Mouse (Mus musculus): Measurements from ENCODE around the gene Mitf. TPM values are rescaled to one million over a fixed set of nuclear protein-coding genes. Genes with fewer than 3 reads are reported as not detected.

The Mitf gene
- polyA plus RNA-seq, 1 experiment from 2014 or later = 1.6 TPM

DNA sequence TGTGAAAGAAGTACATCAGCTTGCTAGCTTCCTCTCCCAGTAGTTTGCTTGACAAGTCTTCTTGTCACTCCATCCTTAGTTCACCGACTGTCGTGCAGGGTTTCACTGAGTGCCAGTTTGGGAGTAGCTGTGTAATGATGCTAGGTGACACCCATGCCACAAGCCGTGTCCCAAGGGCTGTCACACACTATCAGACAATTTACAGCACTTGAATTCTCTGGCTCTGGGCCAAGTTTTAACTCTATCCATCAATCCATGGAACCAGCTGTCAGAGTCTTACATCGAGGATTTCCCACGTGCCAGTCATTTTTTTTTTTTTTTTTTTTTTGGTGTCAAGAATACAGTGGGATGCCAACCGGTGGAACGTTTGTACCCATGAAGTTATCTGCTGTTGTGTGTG, 29.3 kb downstream of the Mitf start:
- H3K9ac ChIP-seq (ENCODE audit: low read depth, low read length) = no peak overlapping the region
- no peaks in the 10 kb centered on the region for H3K9me3 ChIP-seq (ENCODE audit: control insufficient read depth, low read length)
- H3K36me3 ChIP-seq (ENCODE audit: control insufficient read depth, insufficient read depth, low read length) = no peaks in the 10 kb centered on the region
- H3K27ac ChIP-seq (ENCODE audit: low read depth, low read length) = no peak overlapping the region
- no peak overlapping the region for H3K4me3 ChIP-seq (ENCODE audit: low read length)
- no peaks in the 10 kb centered on the region for H3K27me3 ChIP-seq (replicated peaks; ENCODE audit: control insufficient read depth, insufficient read depth, low read length)
- 64% methylated on average over 7 of the region's 7 CpGs for WGBS
- no peaks in the 10 kb centered on the region for H3K4me1 ChIP-seq (ENCODE audit: control insufficient read depth, insufficient read depth, low read depth, low read length)
- ATAC-seq = no peak
- H3K4me2 ChIP-seq (ENCODE audit: low read length) = no peak overlapping the region

DNA sequence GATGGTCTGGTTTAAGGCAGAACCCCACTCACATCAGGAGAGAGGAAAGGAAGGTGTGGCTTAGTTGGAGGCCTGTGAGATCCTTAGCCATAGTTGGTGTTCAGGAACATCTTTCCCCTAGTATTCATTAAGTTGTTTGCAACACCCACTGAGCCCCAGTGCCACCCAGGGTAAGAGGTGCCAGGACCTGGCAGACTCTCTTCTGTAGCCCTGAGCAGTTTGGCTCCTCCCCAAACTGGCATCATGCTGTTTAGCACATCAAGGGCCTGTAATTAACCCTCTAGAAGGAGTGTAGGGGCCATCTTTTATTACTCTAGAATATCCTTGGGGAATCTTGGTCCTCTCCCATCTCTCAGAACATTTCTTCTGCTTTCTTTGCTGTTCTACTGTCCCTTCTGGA, 30.9 kb downstream of the Mitf start:
- H3K27me3 ChIP-seq (replicated peaks; ENCODE audit: control insufficient read depth, insufficient read depth, low read length) = no peaks in the 10 kb centered on the region
- no peak overlapping the region for H3K4me3 ChIP-seq (ENCODE audit: low read length)
- no peaks in the 10 kb centered on the region for H3K4me1 ChIP-seq (ENCODE audit: control insufficient read depth, insufficient read depth, low read depth, low read length)
- H3K9me3 ChIP-seq (ENCODE audit: control insufficient read depth, low read length) = no peaks in the 10 kb centered on the region
- ATAC-seq = no peak
- H3K27ac ChIP-seq (ENCODE audit: low read depth, low read length) = no peak overlapping the region
- no peaks in the 10 kb centered on the region for H3K36me3 ChIP-seq (ENCODE audit: control insufficient read depth, insufficient read depth, low read length)
- no peak overlapping the region for H3K4me2 ChIP-seq (ENCODE audit: low read length)
- H3K9ac ChIP-seq (ENCODE audit: low read depth, low read length) = no peak overlapping the region

DNA sequence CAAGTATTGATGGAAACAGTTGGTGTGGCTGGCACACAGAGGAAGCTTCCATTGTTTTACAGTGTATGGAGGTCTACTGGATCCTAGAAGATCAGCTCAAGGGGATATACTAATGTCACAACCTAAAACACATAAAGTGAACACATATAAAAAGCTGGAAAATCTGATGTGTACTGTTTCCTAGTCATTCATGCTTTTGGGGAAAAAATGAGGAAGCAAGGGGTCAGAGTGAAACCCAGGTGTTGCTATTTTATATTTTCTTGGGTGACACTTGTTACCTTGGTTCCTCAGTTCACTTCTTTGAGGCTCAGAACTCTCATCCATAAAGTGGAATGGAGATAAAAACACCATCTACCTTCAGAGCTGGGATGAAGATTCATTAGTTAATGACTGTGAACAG, 32.7 kb downstream of the Mitf start:
- H3K27ac ChIP-seq (ENCODE audit: low read depth, low read length) = no peak overlapping the region
- H3K27me3 ChIP-seq (replicated peaks; ENCODE audit: control insufficient read depth, insufficient read depth, low read length) = no peaks in the 10 kb centered on the region
- no peaks in the 10 kb centered on the region for H3K9me3 ChIP-seq (ENCODE audit: control insufficient read depth, low read length)
- H3K36me3 ChIP-seq (ENCODE audit: control insufficient read depth, insufficient read depth, low read length) = no peaks in the 10 kb centered on the region
- no peak overlapping the region for H3K4me3 ChIP-seq (ENCODE audit: low read length)
- H3K9ac ChIP-seq (ENCODE audit: low read depth, low read length) = no peak overlapping the region
- no peak overlapping the region for H3K4me2 ChIP-seq (ENCODE audit: low read length)
- ATAC-seq = no peak
- no peaks in the 10 kb centered on the region for H3K4me1 ChIP-seq (ENCODE audit: control insufficient read depth, insufficient read depth, low read depth, low read length)

DNA sequence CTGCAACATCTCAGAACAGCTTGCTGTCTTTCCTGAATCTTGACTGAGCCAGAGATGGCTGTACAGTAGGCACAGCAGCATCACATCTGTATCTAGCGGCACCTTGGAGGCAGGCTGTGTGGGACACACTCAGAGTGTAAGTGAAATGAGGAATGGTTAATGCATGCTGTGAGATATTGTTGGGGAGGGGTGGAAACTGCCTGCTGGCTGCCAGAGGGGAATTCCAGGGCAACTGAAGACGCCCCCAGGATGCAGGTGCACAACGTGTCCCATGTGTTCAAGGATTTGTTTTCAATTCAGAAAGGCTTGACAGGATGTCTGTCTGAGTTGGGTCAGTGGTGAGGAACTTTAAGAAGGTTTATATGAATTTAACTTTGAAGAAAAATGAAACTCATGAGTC, 37.3 kb downstream of the Mitf start:
- no peak overlapping the region for H3K27ac ChIP-seq (ENCODE audit: low read depth, low read length)
- H3K4me1 ChIP-seq (ENCODE audit: control insufficient read depth, insufficient read depth, low read depth, low read length) = no peaks in the 10 kb centered on the region; the same call in 1 of the 2 replicates
- H3K27me3 ChIP-seq (replicated peaks; ENCODE audit: control insufficient read depth, insufficient read depth, low read length) = no peaks in the 10 kb centered on the region
- H3K4me2 ChIP-seq (ENCODE audit: low read length) = no peak overlapping the region
- no peak for ATAC-seq
- no peaks in the 10 kb centered on the region for H3K9me3 ChIP-seq (ENCODE audit: control insufficient read depth, low read length)
- no peak overlapping the region for H3K4me3 ChIP-seq (ENCODE audit: low read length)
- H3K36me3 ChIP-seq (ENCODE audit: control insufficient read depth, insufficient read depth, low read length) = no peaks in the 10 kb centered on the region
- no peak overlapping the region for H3K9ac ChIP-seq (ENCODE audit: low read depth, low read length)
- WGBS = 69% methylated on average over 3 of the region's 3 CpGs

DNA sequence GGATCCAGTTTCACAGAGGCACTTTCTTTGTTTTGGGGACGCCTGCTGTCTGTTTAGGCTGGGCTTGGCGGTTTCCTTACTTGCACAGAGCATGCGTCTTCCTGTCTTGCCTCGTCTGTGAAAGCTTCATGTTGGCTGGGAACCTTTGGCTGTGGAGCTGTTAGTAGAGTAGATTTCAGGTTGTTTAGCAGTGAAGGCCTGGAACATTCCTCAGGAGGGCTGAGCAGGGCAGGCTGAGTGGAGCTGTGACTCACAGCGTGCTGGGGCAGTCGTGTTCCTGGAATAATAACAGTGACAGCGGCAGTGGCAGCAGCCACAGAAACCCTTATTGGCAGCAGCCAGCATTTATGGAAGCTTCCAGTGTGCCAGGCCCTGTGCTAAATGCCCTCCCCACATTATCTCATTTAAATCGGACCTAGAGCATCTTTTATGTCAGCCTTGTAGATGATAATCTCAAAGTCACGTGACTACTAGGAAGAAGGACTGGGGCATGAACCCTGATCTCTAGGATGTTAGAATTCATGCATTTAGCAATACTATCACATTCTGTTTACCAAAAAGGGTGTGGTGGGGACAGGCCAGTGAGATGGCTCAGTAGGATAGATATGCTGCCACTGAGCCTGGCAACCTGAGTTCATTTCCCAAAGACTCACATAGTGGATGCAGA, 41.5 kb downstream of the Mitf start:
- H3K9me3 ChIP-seq (ENCODE audit: control insufficient read depth, low read length) = no peaks in the 10 kb centered on the region
- no peaks in the 10 kb centered on the region; the same call in 1 of the 2 replicates for H3K4me1 ChIP-seq (ENCODE audit: control insufficient read depth, insufficient read depth, low read depth, low read length)
- H3K4me2 ChIP-seq (ENCODE audit: low read length) = no peak overlapping the region
- H3K4me3 ChIP-seq (ENCODE audit: low read length) = no peak overlapping the region
- H3K27ac ChIP-seq (ENCODE audit: low read depth, low read length) = no peak overlapping the region
- 61% methylated on average over 9 of the region's 9 CpGs for WGBS
- no peak for ATAC-seq
- H3K36me3 ChIP-seq (ENCODE audit: control insufficient read depth, insufficient read depth, low read length) = no peaks in the 10 kb centered on the region
- H3K9ac ChIP-seq (ENCODE audit: low read depth, low read length) = no peak overlapping the region
- no peaks in the 10 kb centered on the region for H3K27me3 ChIP-seq (replicated peaks; ENCODE audit: control insufficient read depth, insufficient read depth, low read length)

DNA sequence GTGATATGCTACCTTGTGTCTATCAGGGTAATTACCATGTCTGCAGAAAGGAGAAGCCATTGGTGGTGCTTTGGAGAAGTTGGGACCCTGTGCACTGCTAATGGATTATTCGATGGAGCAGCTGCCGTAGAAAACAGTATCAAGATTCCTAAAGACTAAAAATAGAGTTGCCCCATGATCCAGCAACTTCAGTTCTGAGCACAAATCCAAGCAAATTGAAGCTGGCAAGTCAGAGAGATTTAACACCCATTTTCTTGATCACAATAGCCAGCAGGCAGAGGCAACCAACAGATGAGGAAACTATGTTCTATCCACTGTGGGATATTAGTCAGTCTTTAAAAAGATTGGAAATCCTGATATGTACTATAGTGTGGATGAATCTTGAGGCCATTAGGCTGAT, 47.4 kb downstream of the Mitf start:
- ATAC-seq = no peak
- Histone ChIP-seq H3K27ac (ENCODE audit: low read depth, low read length) (no peak overlapping the region), H3K27me3 (replicated peaks; ENCODE audit: control insufficient read depth, insufficient read depth, low read length) (no peaks in the 10 kb centered on the region), H3K36me3 (ENCODE audit: control insufficient read depth, insufficient read depth, low read length) (no peaks in the 10 kb centered on the region), H3K4me3 (ENCODE audit: low read length) (no peak overlapping the region), H3K9me3 (ENCODE audit: control insufficient read depth, low read length) (no peaks in the 10 kb centered on the region), H3K4me1 (ENCODE audit: control insufficient read depth, insufficient read depth, low read depth, low read length) (no peaks in the 10 kb centered on the region), H3K9ac (ENCODE audit: low read depth, low read length) (no peak overlapping the region), H3K4me2 (ENCODE audit: low read length) (no peak overlapping the region)
- 95% methylated on average over 2 of the region's 2 CpGs for WGBS

DNA sequence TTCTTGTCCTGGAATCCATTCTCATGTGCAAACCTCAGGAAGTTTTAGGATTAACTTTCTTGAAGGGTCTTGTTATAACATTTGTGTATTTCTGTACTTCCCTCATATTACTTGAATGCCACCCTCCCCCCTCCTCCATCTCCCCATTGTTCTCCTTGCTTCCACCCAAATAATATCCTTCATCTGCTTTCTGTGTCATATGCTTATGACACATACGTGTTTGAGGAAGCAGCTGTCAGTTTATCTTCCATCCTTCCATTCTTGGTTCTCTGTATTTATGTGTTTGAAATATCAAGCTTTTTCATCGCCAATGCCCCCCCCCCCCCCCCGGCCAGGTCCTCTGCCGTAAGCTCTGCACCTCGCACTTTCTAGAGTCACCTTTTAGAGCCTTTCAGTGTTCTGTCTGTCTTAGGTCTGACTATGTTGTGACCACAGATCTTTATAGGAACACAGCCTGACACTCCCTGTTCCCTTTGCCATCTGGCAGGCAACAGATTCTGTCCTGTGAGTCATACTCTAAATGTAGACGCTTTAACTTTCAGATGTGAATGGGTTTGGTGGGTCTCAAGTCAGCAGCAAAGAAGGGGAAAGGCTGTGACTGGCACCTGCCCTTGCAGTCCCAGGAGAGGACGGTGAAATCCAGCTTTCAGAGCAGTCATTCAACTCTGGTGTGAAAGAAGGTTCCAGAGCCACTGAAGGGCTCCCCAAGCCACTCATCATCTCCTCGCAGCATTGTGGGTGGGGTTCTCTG, 48.7 kb downstream of the Mitf start:
- Histone ChIP-seq H3K36me3 (ENCODE audit: control insufficient read depth, insufficient read depth, low read length) (no peaks in the 10 kb centered on the region), H3K4me2 (ENCODE audit: low read length) (no peak overlapping the region), H3K9me3 (ENCODE audit: control insufficient read depth, low read length) (no peaks in the 10 kb centered on the region), H3K9ac (ENCODE audit: low read depth, low read length) (no peak overlapping the region), H3K27me3 (replicated peaks; ENCODE audit: control insufficient read depth, insufficient read depth, low read length) (no peaks in the 10 kb centered on the region), H3K27ac (ENCODE audit: low read depth, low read length) (no peak overlapping the region), H3K4me3 (ENCODE audit: low read length) (no peak overlapping the region), H3K4me1 (ENCODE audit: control insufficient read depth, insufficient read depth, low read depth, low read length) (no peaks in the 10 kb centered on the region)
- ATAC-seq = no peak
- WGBS = 90% methylated on average over 8 of the region's 8 CpGs

DNA sequence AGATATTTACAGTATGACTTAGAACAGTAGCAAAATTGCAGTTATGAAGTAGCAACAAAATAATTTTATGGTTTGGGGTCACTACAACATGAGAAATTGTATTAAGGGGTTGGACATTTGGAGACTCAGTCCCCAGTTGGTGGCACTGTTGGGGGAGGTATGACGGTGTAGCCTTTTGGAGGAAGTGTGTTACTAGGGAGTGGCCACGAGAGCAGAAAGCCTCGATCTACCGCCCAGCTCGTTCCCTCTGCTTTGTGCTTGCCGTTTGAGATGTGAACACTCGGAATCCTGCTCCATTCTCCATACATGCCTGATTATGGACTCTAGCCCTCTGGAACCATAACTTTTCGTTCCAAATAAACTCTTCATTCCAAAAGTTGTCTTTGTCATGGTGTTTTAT, 49.6 kb downstream of the Mitf start:
- no peak overlapping the region for H3K4me3 ChIP-seq (ENCODE audit: low read length)
- H3K9ac ChIP-seq (ENCODE audit: low read depth, low read length) = no peak overlapping the region
- H3K4me2 ChIP-seq (ENCODE audit: low read length) = no peak overlapping the region
- no peaks in the 10 kb centered on the region for H3K9me3 ChIP-seq (ENCODE audit: control insufficient read depth, low read length)
- no peak for ATAC-seq
- 84% methylated on average over 8 of the region's 8 CpGs for WGBS
- no peaks in the 10 kb centered on the region for H3K27me3 ChIP-seq (replicated peaks; ENCODE audit: control insufficient read depth, insufficient read depth, low read length)
- H3K36me3 ChIP-seq (ENCODE audit: control insufficient read depth, insufficient read depth, low read length) = no peaks in the 10 kb centered on the region
- no peaks in the 10 kb centered on the region for H3K4me1 ChIP-seq (ENCODE audit: control insufficient read depth, insufficient read depth, low read depth, low read length)
- no peak overlapping the region for H3K27ac ChIP-seq (ENCODE audit: low read depth, low read length)

DNA sequence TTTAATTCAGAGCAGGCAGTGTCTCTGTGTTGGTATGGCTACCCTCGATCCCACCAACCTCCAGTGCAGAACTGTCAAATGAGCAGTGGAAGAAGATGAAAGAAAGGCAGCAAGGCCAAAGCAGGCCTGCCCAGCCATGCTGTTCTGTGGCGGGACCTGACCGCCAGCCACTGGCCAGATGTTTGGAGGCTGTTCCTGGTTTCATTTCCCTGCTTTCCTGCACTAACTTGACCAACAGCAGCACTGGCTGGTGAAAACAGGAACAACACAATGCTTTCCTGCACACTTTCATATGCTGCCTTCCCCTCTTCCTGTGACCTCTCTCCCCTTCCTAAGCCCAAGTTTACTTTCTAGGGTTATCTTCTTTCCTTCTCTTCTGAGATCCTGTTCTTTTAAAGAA, 50.8 kb downstream of the Mitf start:
- Histone ChIP-seq H3K9ac (ENCODE audit: low read depth, low read length) (no peak overlapping the region), H3K27ac (ENCODE audit: low read depth, low read length) (no peak overlapping the region), H3K36me3 (ENCODE audit: control insufficient read depth, insufficient read depth, low read length) (no peaks in the 10 kb centered on the region), H3K4me1 (ENCODE audit: control insufficient read depth, insufficient read depth, low read depth, low read length) (no peaks in the 10 kb centered on the region), H3K27me3 (replicated peaks; ENCODE audit: control insufficient read depth, insufficient read depth, low read length) (no peaks in the 10 kb centered on the region), H3K4me2 (ENCODE audit: low read length) (no peak overlapping the region), H3K4me3 (ENCODE audit: low read length) (no peak overlapping the region), H3K9me3 (ENCODE audit: control insufficient read depth, low read length) (no peaks in the 10 kb centered on the region)
- ATAC-seq = no peak
- 62% methylated on average over 2 of the region's 3 CpGs for WGBS

Data from hindbrain, embryonic 16.5 days (tissue).